Mouse (Mus musculus) urinary bladder, adult 2 months (tissue): ENCODE data around the gene Rgcc. TPM values are rescaled to one million over a fixed set of nuclear protein-coding genes. Genes with fewer than 3 reads are reported as not detected.

Experiments
- DNase-seq: peaks from one replicate; pipeline ENCODE4 v3.0.0; 2022; ENCODE audit warnings: low spot score
- polyA plus RNA-seq: library from polyadenylated mRNA; depleted of rRNA; stranded (reverse); fragments of >200 nt; gene quantifications from 2 replicates; pipeline ENCODE4 v1.2.3, GENCODE M21; 2012; rRNA removed

Rgcc gene
- polyA plus RNA-seq = 13.4 and 20.1 TPM in 2 replicates

DNA sequence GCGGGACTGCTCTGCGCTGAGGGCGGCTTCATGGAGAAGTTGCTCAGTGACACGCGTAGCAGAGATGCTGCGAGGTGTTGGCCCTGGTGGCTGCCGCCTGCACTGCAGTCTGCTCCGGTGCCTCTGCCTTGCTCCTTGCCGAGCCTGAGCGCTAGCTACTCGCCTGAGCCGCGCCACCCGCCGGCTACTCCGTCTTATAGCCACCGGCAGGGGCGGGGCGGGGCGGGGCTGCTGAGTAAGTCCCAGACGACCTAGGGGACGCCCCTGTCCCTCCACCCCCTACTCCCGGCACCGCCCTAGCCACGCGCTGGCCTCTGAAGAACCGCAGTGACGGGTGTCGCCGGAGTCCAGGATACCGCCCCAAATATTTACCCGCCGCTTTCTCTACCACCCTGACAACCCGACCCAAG lies at the start of gene Rgcc:
Gene Rgcc (minus strand): TSS at position 180 of the 410 bp plus-strand sequence.
- peak; percentile 82 for DNase-seq

DNA sequence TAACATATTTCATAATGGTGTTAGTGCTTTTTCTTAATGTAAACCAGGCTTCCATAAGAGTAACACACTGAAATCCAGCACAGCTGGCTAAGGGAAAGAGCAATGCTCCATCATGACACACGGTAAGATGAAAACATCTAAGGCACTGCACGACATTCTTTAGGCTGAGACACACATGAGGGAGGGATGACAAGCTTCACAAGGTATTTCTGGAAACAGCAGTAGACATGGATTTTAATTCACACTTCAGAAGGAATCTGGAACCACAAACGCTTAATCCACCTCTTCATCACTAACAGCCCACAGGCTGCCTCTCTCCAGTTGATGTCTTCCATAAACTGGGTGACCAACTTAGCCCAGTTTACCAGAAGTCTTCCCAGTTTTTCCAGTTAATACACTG lies 44.9 kb upstream of the Rgcc start:
- DNase-seq = no peak

DNA sequence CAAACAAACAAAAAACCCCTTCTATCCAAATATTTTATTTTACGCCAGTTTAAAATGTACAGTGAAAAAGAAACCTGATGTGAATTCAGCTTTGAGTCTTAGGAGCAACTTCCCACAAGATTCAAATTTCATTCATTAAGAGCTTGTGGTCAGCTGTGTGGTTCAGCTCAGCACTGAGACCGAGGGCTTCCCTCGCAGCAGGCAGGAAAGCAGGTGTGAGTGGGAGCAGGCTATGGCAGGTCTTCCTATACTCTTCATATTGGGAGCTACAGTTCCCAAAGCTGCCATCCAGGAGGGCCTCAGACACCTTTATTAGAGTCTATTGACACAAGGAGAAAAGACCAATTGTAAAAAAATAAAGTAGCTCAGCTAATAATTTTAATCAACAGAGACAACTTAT lies 34.2 kb upstream of the Rgcc start:
- DNase-seq = no peak

DNA sequence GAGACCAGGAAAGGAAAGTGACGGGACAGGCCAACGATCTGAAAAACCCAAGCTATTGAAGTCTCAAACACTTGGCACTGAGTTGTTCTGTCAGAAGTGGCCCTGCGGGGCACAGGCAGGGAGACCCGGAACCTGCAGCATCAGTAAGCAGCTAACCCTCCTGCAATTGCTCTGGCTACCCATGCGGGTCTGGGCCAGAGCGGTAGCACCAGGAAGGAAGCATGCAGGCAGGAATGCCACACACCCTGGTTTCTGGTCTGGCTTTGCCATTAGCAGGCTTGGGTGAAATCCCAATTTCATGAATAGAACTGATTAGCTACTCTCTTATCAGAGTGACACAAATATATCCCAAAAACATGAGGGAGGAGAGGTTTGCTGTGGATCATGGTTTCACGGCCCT lies 30.5 kb upstream of the Rgcc start:
- DNase-seq = no peak

DNA sequence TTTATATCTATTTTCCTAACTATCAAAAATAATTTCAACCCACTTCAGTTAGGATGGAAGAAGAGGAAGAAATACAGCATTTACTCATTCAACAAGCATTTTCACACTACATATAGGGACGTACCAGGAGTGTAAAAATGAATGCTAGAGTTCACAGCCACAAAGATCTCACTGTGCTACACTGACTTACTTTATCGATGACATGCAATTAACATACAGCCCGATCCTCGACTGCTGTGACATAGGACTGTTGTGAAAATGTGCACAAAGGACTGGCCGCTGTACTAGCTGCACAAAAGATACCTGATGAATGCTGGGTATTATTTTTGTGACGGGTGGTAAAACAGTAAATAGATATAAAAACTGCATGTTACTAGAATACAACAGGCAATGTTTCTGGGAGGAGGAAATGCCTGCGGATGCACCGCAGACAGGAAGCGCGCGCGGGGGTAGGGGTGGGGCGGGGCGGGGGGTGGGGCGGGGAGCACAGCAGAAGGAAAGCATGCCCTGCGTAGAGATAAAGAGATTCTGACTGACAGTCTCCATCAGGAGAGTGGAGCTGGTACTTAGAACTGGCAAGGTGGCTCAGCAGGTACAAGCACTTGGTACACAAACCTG lies 29.6 kb upstream of the Rgcc start:
- DNase-seq = no peak

DNA sequence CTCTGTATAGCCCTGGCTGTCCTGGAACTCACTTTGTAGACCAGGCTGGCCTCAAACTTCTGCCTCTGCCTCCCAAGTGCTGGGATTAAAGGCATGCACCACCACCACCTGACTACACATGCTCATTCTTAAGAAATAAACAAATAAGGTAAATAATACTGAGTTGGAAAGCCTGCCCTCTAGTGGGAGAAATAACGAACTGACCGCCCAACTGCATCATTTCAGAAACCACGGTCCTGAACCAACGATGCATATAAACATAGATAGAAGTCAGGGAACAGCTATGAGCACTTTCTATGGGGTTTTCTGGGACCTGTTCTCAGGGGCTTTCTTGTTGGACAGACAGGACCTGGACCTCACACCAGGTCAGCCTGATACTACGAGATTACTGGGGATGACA lies 25.6 kb upstream of the Rgcc start:
- DNase-seq = no peak

- DNase-seq = no peak
Observed at GRCm38 (mm10) chr14:79324112-79324840, 22.8 kb upstream of the Rgcc start.

DNA sequence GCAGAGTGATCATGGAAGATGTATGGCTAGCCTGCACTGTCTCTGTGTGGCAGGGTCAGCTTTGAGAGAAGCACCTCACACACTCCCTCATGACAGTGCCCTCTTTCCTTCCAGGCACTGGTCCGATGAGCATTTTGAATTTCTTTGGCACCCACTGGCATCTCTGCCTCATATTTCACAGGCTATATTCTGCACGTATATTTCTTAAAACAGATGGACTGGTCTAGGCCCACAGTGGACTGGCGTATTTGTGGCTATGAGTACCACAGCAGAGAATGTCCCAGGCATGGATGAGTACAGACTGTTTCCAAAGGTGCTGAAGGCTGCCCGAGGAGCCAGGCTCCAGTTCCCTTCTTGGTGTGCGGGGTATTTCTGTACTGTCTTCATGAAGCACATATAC lies 20.4 kb upstream of the Rgcc start:
- DNase-seq = no peak

DNA sequence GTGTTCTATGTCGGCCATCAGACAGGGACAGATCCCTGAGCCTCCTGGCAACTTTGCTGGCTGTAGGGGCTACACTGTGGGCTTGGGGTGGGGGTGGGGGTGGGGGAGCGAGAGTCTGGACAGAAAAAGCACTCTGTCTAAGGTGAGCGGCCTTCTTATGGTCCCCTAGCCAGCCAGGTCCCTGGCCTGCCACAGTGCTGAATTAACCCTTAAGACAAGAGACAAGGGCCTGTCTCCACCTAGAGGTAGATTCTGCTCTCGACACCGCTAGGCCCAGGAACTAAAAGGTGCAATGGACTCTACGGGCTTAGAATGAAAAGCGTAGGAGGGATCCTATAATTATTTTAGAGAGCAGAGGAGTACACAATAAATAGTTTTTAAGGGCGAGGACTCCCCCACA lies 19.7 kb upstream of the Rgcc start:
- DNase-seq = no peak

- DNase-seq = no peak
Observed at GRCm38 (mm10) chr14:79317602-79318001, 16.2 kb upstream of the Rgcc start.

- no peak for DNase-seq
Observed at GRCm38 (mm10) chr14:79315877-79316276, 14.4 kb upstream of the Rgcc start.

- no peak for DNase-seq
Observed at GRCm38 (mm10) chr14:79314245-79315010, 13.0 kb upstream of the Rgcc start.

DNA sequence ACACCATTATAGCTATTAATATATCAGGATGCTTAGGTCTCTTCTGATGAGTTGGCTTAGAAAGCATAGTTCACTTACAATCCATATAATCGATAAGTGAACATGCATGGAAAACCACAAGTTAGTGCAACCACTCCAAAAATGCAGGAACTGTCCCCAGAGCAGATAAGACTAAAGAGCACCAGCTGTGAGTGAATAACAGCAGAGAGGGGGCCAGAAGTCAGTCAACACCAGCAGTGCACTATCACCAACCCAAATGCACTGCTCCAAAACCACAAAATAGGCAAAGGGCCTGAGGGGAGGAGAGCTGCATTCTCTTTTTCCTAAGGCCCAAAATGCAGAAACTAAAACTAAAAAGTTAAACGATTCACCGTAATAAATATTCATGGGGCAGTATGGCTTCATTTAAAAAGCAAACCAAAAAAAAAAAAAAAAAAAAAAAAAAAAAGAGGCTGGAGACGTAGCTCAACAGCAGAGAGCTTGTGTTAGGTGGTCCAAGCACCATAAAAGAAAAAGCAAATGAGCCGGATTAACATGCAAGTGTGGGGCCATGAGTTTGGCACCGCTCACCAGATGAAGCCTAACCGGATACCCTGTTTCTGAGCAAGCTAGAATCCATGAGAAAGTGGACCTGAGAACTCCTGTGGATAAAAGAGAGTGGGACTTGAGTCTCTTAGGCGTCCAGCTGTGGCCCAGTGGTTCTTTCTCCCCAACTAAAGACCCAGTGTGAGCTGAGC lies 12.2 kb upstream of the Rgcc start:
- no peak for DNase-seq

GRCm38 (mm10) chr14:79312719-79313118 lies 11.3 kb upstream of the Rgcc start:
- DNase-seq = no peak

DNA sequence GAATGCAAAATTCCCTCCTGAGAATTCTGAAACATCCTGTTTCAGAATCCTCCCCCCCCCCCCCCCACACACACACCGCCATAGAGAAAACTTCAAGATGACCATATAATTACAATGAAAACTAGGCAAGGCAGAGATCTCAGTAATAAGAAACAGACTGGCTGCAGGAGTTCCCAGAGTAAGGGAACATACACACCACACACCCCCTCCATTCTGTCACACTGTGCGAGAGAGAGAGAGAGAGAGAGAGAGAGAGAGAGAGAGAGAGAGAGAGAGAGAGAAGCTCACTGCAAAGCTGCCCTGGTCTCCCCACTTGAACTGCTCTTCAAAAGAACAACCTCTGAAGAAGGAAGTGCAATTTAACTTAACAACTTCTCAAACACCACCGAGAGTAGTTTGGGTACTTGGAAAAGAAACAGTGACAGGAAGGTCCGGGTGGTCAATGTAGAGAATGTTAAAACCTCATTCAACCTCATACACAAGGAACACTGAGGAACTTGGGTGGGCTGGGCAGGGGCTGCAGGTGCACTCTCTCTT lies 10.5 kb upstream of the Rgcc start:
- DNase-seq = no peak

DNA sequence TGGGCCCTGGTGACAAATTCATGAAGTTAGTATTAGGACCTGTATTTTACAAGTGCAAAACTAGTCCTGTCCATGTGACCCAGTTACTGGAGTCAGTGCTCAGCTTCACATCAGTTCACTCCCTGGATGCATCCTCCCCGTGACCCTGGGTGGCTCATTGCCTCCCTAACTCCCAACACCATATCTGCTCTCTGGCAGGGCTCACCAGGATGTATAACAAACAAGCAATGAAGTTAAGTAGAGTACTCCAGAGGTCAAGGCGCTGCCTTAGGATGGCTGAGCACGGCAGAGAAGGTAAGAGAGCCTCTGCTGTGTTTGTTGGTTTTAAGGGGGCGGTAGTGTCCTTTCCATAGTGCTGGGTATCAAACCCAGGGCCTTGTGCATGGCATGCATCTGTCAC lies 7.7 kb upstream of the Rgcc start:
- DNase-seq = no peak

GRCm38 (mm10) chr14:79308364-79308763 lies 6.9 kb upstream of the Rgcc start:
- no peak for DNase-seq

DNA sequence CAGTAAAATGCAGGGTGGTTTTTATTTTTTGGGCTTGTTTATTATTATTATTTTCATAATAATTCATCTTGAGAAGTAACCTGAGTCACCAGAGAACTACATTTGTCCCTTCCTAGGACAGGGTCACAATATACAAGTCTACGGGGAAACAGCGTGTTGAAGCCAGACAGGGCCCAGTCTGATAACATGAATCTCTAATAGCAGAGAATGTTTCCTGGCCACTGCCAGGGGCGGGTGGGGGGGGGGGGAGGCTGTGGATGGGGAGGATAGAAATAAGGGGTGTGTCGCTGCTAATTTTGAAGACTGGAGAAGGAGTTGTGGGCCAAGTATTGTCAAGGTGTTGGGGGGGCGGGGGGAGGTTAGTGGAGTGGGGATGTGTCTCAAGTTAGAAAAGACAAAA lies 6.5 kb upstream of the Rgcc start:
- no peak for DNase-seq

DNA sequence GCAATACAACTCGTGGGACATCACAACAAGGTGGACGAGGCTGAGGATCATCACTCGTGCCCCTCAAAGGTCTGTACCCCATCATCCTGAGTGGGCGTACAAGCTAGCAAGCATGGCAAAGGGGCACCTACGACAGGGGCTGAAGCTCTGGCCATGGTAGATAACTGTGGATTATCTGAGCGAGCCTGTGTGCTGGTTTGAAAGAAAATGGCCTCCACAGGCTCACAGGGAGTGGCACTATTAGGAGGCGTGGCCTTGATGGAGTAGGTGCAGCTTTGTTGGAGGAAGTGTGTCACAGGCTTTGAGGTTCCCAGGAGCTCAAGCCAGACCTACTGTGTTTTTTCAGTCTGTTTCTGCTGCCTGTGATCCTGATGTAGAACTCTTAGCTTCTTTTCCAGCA lies 5.7 kb upstream of the Rgcc start:
- no peak for DNase-seq

GRCm38 (mm10) chr14:79304873-79305464 lies 3.5 kb upstream of the Rgcc start:
- no peak for DNase-seq

- no peak for DNase-seq
Observed at GRCm38 (mm10) chr14:79303150-79303549, 1.7 kb upstream of the Rgcc start.
